Mouse (Mus musculus): ENCODE data around the gene Hbp1.

The Hbp1 gene

GRCm38 (mm10) chr12:31949759-31950658, at the start of gene Hbp1:
Gene Hbp1 (minus strand): TSS chr12:31950535.
- in situ Hi-C loops (cut with MboI; ENCODE audit: low sequenced_read_pairs) = no loop called here

GRCm38 (mm10) chr12:31998706-31999105, 48.4 kb upstream of the Hbp1 start:
- in situ Hi-C loops (cut with MboI; ENCODE audit: low sequenced_read_pairs) = no loop called here

GRCm38 (mm10) chr12:31997328-31997878, 47.1 kb upstream of the Hbp1 start:
- in situ Hi-C loops (cut with MboI; ENCODE audit: low sequenced_read_pairs) = no loop called here

GRCm38 (mm10) chr12:31996877-31997276, 46.5 kb upstream of the Hbp1 start:
- in situ Hi-C loops (cut with MboI; ENCODE audit: low sequenced_read_pairs) = no loop called here

- in situ Hi-C loops (cut with MboI; ENCODE audit: low sequenced_read_pairs) = no loop called here
Observed at GRCm38 (mm10) chr12:31990575-31990974, 40.2 kb upstream of the Hbp1 start.

- in situ Hi-C loops (cut with MboI; ENCODE audit: low sequenced_read_pairs) = loop anchor here (10.0 kb wide), 1 partner anchor 75 kb away; the partner anchor contains the start of gene Prkar2b
Observed at GRCm38 (mm10) chr12:31989726-31990125, 39.4 kb upstream of the Hbp1 start.

- in situ Hi-C loops (cut with MboI; ENCODE audit: low sequenced_read_pairs) = loop anchor here (10.0 kb wide), 1 partner anchor 78 kb away; the partner anchor contains the start of gene Prkar2b
Observed at GRCm38 (mm10) chr12:31986463-31986862, 36.1 kb upstream of the Hbp1 start.

- in situ Hi-C loops (cut with MboI; ENCODE audit: low sequenced_read_pairs) = loop anchor here (10.0 kb wide), 1 partner anchor 79 kb away; the partner anchor contains the start of gene Prkar2b
Observed at GRCm38 (mm10) chr12:31985738-31986137, 35.4 kb upstream of the Hbp1 start.

GRCm38 (mm10) chr12:31984664-31985063, 34.3 kb upstream of the Hbp1 start:
- in situ Hi-C loops (cut with MboI; ENCODE audit: low sequenced_read_pairs) = loop anchor here (10.0 kb wide), 1 partner anchor 80 kb away; the partner anchor contains the start of gene Prkar2b

- in situ Hi-C loops (cut with MboI; ENCODE audit: low sequenced_read_pairs) = loop anchor here (10.0 kb wide), 1 partner anchor 81 kb away; the partner anchor contains the start of gene Prkar2b
Observed at GRCm38 (mm10) chr12:31984206-31984605, 33.9 kb upstream of the Hbp1 start.

- in situ Hi-C loops (cut with MboI; ENCODE audit: low sequenced_read_pairs) = loop anchor here (10.0 kb wide), 1 partner anchor 81 kb away; the partner anchor contains the start of gene Prkar2b
Observed at GRCm38 (mm10) chr12:31983769-31984168, 33.4 kb upstream of the Hbp1 start.

GRCm38 (mm10) chr12:31983238-31983637, 32.9 kb upstream of the Hbp1 start:
- in situ Hi-C loops (cut with MboI; ENCODE audit: low sequenced_read_pairs) = loop anchor here (10.0 kb wide), 1 partner anchor 82 kb away; the partner anchor contains the start of gene Prkar2b

- in situ Hi-C loops (cut with MboI; ENCODE audit: low sequenced_read_pairs) = loop anchor here (10.0 kb wide), 1 partner anchor 407 kb away; no protein-coding TSS in a partner anchor
Observed at GRCm38 (mm10) chr12:31977613-31978195, 27.4 kb upstream of the Hbp1 start.

- in situ Hi-C loops (cut with MboI; ENCODE audit: low sequenced_read_pairs) = loop anchor here (10.0 kb wide), 1 partner anchor 408 kb away; no protein-coding TSS in a partner anchor
Observed at GRCm38 (mm10) chr12:31976544-31976943, 26.2 kb upstream of the Hbp1 start.

- in situ Hi-C loops (cut with MboI; ENCODE audit: low sequenced_read_pairs) = loop anchor here (5.0 to 10.0 kb wide), 2 partner anchors 274 to 411 kb away; no protein-coding TSS in a partner anchor
Observed at GRCm38 (mm10) chr12:31973473-31974172, 23.3 kb upstream of the Hbp1 start.

- in situ Hi-C loops (cut with MboI; ENCODE audit: low sequenced_read_pairs) = loop anchor here (5.0 to 10.0 kb wide), 2 partner anchors 276 to 413 kb away; no protein-coding TSS in a partner anchor
Observed at GRCm38 (mm10) chr12:31971547-31971946, 21.2 kb upstream of the Hbp1 start.

- in situ Hi-C loops (cut with MboI; ENCODE audit: low sequenced_read_pairs) = loop anchor here (5.0 kb wide), 1 partner anchor 173 kb away; no protein-coding TSS in a partner anchor
Observed at GRCm38 (mm10) chr12:31969111-31969510, 18.8 kb upstream of the Hbp1 start.

- in situ Hi-C loops (cut with MboI; ENCODE audit: low sequenced_read_pairs) = loop anchor here (5.0 kb wide), 1 partner anchor 175 kb away; no protein-coding TSS in a partner anchor
Observed at GRCm38 (mm10) chr12:31967536-31967935, 17.2 kb upstream of the Hbp1 start.

- in situ Hi-C loops (cut with MboI; ENCODE audit: low sequenced_read_pairs) = loop anchor here (5.0 kb wide), 1 partner anchor 176 kb away; no protein-coding TSS in a partner anchor
Observed at GRCm38 (mm10) chr12:31966405-31966804, 16.1 kb upstream of the Hbp1 start.

Measured in CH12F3 (cell line).